Mouse (Mus musculus): ENCODE measurements around the gene Sec23a. TPM values are rescaled to one million over a fixed set of nuclear protein-coding genes. Genes with fewer than 3 reads are reported as not detected.

The Sec23a gene
- polyA plus RNA-seq, 1 experiment from 2014 or later = 107 TPM

DNA sequence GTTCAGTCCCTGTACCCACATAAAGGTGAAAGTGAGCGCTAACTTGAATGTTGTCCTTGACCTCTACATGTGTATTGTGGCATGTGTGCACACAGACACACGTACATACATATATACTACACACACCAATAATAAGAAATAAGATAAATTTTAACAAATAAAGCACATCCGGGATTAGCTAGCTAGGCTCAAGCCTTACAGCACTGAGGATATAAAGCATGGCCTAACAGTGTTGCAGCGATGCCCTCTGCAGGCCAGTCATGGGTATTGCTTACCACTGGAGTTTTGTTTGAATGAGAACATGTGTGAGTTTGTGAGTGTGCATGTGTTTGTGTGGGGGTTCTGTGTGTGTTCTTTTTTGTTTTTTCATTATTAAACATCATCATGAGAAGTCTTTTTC, 47.2 kb downstream of the Sec23a start:
- H3K9me3 ChIP-seq = no peaks in the 10 kb centered on the region
- WGBS = 71% methylated on average over 4 of the region's 4 CpGs
- ATAC-seq (ENCODE audit: insufficient number of reproducible peaks, low FRiP score, low TSS enrichment, low read depth) = no peak
- no peaks in the 10 kb centered on the region for H3K4me1 ChIP-seq
- H3K4me2 ChIP-seq = no peak overlapping the region
- no peak overlapping the region for H3K4me3 ChIP-seq
- no peak overlapping the region for H3K27ac ChIP-seq
- H3K27me3 ChIP-seq = no peaks in the 10 kb centered on the region
- H3K9ac ChIP-seq = no peak overlapping the region
- peaks cover 64% of the 10 kb centered on the region for H3K36me3 ChIP-seq

- Histone ChIP-seq H3K36me3 (peaks cover 48% of the 10 kb centered on the region), H3K9ac (no peak overlapping the region), H3K9me3 (no peaks in the 10 kb centered on the region), H3K4me3 (no peak overlapping the region), H3K4me2 (no peak overlapping the region), H3K27me3 (no peaks in the 10 kb centered on the region), H3K27ac (no peak overlapping the region), H3K4me1 (no peaks in the 10 kb centered on the region)
- ATAC-seq (ENCODE audit: insufficient number of reproducible peaks, low FRiP score, low TSS enrichment, low read depth) = no peak
- WGBS = 92% methylated on average over 1 of the region's 1 CpGs
Observed at GRCm38 (mm10) chr12:58960844-58961243, 51.0 kb downstream of the Sec23a start.

- no peak overlapping the region for H3K27ac ChIP-seq
- H3K4me2 ChIP-seq = no peak overlapping the region
- H3K27me3 ChIP-seq = no peaks in the 10 kb centered on the region
- peaks cover 23% of the 10 kb centered on the region for H3K36me3 ChIP-seq
- H3K4me3 ChIP-seq = no peak overlapping the region
- ATAC-seq (ENCODE audit: insufficient number of reproducible peaks, low FRiP score, low TSS enrichment, low read depth) = no peak
- no peak overlapping the region for H3K9ac ChIP-seq
- WGBS = 51% methylated on average over 7 of the region's 7 CpGs
- H3K4me1 ChIP-seq = no peaks in the 10 kb centered on the region
- H3K9me3 ChIP-seq = no peaks in the 10 kb centered on the region
Observed at GRCm38 (mm10) chr12:58956624-58957023, 55.2 kb downstream of the Sec23a start.

DNA sequence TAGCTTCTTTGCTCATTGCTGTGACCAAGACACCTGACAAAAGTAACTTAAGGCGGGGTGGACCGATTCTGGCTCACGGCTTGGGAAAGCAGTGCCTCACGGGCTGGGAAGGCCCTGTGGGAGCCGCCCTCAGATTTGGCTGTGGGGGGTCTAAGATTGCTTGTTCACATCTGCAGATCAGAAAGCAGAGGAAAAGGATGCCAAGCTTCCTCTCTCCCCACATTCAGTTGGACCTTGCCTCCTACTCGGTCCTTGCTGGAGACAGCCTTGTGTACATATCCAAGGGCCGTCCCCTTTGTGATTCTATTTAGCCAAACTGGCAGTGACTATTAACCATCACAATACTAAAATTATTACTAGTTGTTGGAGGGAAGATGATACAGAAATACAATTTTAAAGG, 55.7 kb downstream of the Sec23a start:
- Histone ChIP-seq H3K9ac (no peak overlapping the region), H3K27me3 (no peaks in the 10 kb centered on the region), H3K4me3 (no peak overlapping the region), H3K4me1 (no peaks in the 10 kb centered on the region), H3K27ac (no peak overlapping the region), H3K4me2 (no peak overlapping the region), H3K9me3 (no peaks in the 10 kb centered on the region), H3K36me3 (peaks cover 23% of the 10 kb centered on the region)
- ATAC-seq (ENCODE audit: insufficient number of reproducible peaks, low FRiP score, low TSS enrichment, low read depth) = no peak
- 79% methylated on average over 7 of the region's 7 CpGs for WGBS

DNA sequence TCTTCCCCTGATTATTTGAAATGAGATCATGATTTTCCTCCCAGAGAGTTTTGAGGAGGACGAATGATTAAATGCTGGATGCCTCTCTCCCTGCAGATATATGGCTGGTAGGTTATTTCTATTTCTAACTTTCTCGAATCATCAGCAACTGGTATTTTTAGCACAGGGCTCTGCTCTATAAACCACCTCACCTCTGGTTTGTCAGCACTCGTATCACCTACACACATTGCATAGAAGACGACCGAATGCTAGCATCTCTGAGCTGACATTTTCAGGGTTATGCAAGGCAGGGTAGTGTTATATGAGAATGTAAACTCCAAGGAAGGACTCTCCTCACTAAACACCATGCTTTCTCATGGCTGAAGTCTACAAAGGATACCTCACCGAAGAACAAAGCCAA, 63.9 kb downstream of the Sec23a start:
- Histone ChIP-seq H3K9me3 (no peaks in the 10 kb centered on the region), H3K4me2 (no peak overlapping the region), H3K36me3 (no peaks in the 10 kb centered on the region), H3K4me3 (no peak overlapping the region), H3K4me1 (no peaks in the 10 kb centered on the region), H3K27ac (no peak overlapping the region), H3K27me3 (no peaks in the 10 kb centered on the region), H3K9ac (no peak overlapping the region)
- 77% methylated on average over 6 of the region's 6 CpGs for WGBS
- ATAC-seq (ENCODE audit: insufficient number of reproducible peaks, low FRiP score, low TSS enrichment, low read depth) = no peak

GRCm38 (mm10) chr12:58947231-58947630, 64.6 kb downstream of the Sec23a start:
- Histone ChIP-seq H3K27ac (no peak overlapping the region), H3K4me1 (no peaks in the 10 kb centered on the region), H3K9ac (no peak overlapping the region), H3K4me3 (no peak overlapping the region), H3K9me3 (no peaks in the 10 kb centered on the region), H3K36me3 (no peaks in the 10 kb centered on the region), H3K27me3 (no peaks in the 10 kb centered on the region), H3K4me2 (0 out of 2 replicates have a peak overlapping the region, but pooled peaks have one; percentile 10)
- ATAC-seq (ENCODE audit: insufficient number of reproducible peaks, low FRiP score, low TSS enrichment, low read depth) = no peak
- WGBS = 12% methylated on average over 4 of the region's 4 CpGs

DNA sequence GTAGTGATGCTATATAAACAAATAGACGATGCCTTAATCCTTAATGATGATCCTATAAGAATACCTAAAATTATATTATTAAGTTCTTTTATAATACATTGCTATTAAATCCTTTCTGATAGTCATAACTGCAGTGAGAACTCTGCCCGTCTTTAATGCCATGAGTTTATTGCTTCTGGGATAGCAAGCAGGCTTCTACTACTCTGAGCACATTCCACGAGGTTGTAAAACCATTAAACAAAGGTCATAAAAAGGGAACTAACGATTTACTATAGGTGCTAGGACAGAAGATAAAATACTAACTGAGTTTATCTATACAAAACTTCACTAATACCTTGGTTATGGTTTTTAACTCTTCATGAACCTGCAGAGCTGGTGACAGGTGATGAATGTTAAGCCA, 69.3 kb downstream of the Sec23a start:
- H3K27me3 ChIP-seq = no peaks in the 10 kb centered on the region
- no peak overlapping the region for H3K9ac ChIP-seq
- no peak for ATAC-seq (ENCODE audit: insufficient number of reproducible peaks, low FRiP score, low TSS enrichment, low read depth)
- H3K4me1 ChIP-seq = no peaks in the 10 kb centered on the region
- no peaks in the 10 kb centered on the region for H3K9me3 ChIP-seq
- no peaks in the 10 kb centered on the region for H3K36me3 ChIP-seq
- no peak overlapping the region for H3K4me2 ChIP-seq
- no peak overlapping the region for H3K4me3 ChIP-seq
- 37% methylated on average over 4 of the region's 4 CpGs for WGBS
- no peak overlapping the region for H3K27ac ChIP-seq

- no peak overlapping the region for H3K4me3 ChIP-seq
- ATAC-seq (ENCODE audit: insufficient number of reproducible peaks, low FRiP score, low TSS enrichment, low read depth) = no peak
- no peaks in the 10 kb centered on the region for H3K36me3 ChIP-seq
- H3K9ac ChIP-seq = no peak overlapping the region
- H3K27me3 ChIP-seq = no peaks in the 10 kb centered on the region
- 67% methylated on average over 4 of the region's 4 CpGs for WGBS
- no peaks in the 10 kb centered on the region for H3K9me3 ChIP-seq
- no peaks in the 10 kb centered on the region for H3K4me1 ChIP-seq
- H3K27ac ChIP-seq = no peak overlapping the region
- no peak overlapping the region for H3K4me2 ChIP-seq
Observed at GRCm38 (mm10) chr12:58934580-58934979, 77.2 kb downstream of the Sec23a start.

GRCm38 (mm10) chr12:58924996-58925395, 86.8 kb downstream of the Sec23a start:
- ATAC-seq (ENCODE audit: insufficient number of reproducible peaks, low FRiP score, low TSS enrichment, low read depth) = no peak
- Histone ChIP-seq H3K9me3 (no peaks in the 10 kb centered on the region), H3K4me1 (no peaks in the 10 kb centered on the region), H3K36me3 (no peaks in the 10 kb centered on the region), H3K9ac (no peak overlapping the region), H3K27me3 (no peaks in the 10 kb centered on the region), H3K4me3 (no peak overlapping the region), H3K4me2 (no peak overlapping the region), H3K27ac (no peak overlapping the region)
- WGBS = 90% methylated on average over 15 of the region's 15 CpGs

GRCm38 (mm10) chr12:58924025-58924424, 87.8 kb downstream of the Sec23a start:
- WGBS = 72% methylated on average over 3 of the region's 3 CpGs
- no peaks in the 10 kb centered on the region for H3K4me1 ChIP-seq
- no peak overlapping the region for H3K4me3 ChIP-seq
- no peaks in the 10 kb centered on the region for H3K9me3 ChIP-seq
- H3K27ac ChIP-seq = no peak overlapping the region
- no peaks in the 10 kb centered on the region for H3K36me3 ChIP-seq
- no peak for ATAC-seq (ENCODE audit: insufficient number of reproducible peaks, low FRiP score, low TSS enrichment, low read depth)
- no peaks in the 10 kb centered on the region for H3K27me3 ChIP-seq
- no peak overlapping the region for H3K4me2 ChIP-seq
- H3K9ac ChIP-seq = no peak overlapping the region

DNA sequence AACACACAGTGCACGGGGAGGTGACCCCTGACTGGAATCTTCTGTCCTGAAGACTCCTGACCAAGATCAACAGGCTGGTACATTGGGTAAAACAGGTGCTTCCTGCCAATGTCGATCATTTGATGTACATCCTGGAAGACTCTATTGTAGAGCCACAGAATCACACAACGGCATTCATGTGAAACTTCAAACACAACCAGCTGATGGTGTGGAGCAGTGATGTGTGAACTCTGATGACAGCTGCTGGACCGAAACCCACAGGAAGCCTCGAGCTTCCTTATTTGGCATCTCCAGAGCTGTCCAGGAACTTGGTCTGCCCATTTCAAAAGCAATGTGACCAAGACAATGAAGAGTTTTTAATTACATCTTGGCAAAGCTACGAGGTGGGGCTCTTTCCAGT, 91.0 kb downstream of the Sec23a start:
- Histone ChIP-seq H3K36me3 (no peaks in the 10 kb centered on the region), H3K4me2 (no peak overlapping the region), H3K4me3 (no peak overlapping the region), H3K9ac (no peak overlapping the region), H3K4me1 (no peaks in the 10 kb centered on the region), H3K9me3 (no peaks in the 10 kb centered on the region), H3K27ac (no peak overlapping the region), H3K27me3 (no peaks in the 10 kb centered on the region)
- no peak for ATAC-seq (ENCODE audit: insufficient number of reproducible peaks, low FRiP score, low TSS enrichment, low read depth)
- WGBS = 82% methylated on average over 6 of the region's 6 CpGs

DNA sequence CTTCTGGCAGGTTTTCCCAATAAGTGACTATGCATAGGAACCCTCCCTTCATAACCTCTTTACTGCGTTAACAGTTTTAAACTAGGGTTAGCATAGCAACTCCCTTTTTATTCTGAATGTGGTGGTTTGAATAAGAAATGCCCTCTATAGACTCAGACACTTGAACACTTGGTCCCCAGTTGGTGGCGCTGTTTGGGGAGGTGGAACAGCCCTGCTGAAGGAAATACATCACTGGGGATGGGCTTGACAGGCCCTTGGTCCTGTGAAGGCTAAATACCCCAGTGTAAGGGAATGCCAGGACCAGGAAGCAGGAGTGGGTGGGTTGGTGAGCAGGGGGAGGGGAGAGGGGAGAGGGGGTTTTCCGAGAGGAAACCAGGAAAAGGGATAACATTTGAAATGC, 92.3 kb downstream of the Sec23a start:
- Histone ChIP-seq H3K36me3 (no peaks in the 10 kb centered on the region), H3K4me3 (no peak overlapping the region), H3K9ac (no peak overlapping the region), H3K9me3 (no peaks in the 10 kb centered on the region), H3K27ac (no peak overlapping the region), H3K4me1 (no peaks in the 10 kb centered on the region), H3K4me2 (no peak overlapping the region), H3K27me3 (no peaks in the 10 kb centered on the region)
- ATAC-seq (ENCODE audit: insufficient number of reproducible peaks, low FRiP score, low TSS enrichment, low read depth) = no peak
- 65% methylated on average over 3 of the region's 3 CpGs for WGBS

DNA sequence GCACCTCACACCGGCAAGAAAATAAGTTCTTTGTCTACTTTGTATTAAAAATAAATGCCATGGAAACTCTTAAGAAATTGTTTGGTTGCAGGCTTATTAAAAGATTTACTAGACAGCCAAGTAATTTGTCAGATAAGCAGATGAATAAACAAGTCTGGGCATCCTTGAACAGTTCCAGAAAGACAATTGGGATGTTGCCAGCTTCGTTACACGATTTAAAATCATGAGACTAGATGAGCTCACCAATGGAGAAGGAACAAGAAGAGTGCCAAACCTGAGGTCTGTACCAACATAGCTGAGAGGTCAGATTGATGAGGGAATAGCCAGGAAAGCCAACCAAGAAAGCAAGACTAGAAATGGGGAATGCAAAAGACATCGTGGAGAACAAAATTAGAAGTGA, 102.0 kb downstream of the Sec23a start:
- no peaks in the 10 kb centered on the region for H3K36me3 ChIP-seq

More for the DNA sequence above, 102.0 kb downstream of the Sec23a start:
- WGBS = 85% methylated on average over 4 of the region's 4 CpGs
- Histone ChIP-seq H3K9ac (no peak overlapping the region), H3K9me3 (no peaks in the 10 kb centered on the region), H3K27me3 (no peaks in the 10 kb centered on the region), H3K27ac (no peak overlapping the region), H3K4me3 (no peak overlapping the region), H3K4me2 (no peak overlapping the region), H3K4me1 (no peaks in the 10 kb centered on the region)
- no peak for ATAC-seq (ENCODE audit: insufficient number of reproducible peaks, low FRiP score, low TSS enrichment, low read depth)

All from limb, embryonic 15.5 days (tissue).